Mouse (Mus musculus): ENCODE measurements around the gene Bmpr1b. TPM values are rescaled to one million over a fixed set of nuclear protein-coding genes. Genes with fewer than 3 reads are reported as not detected.

Gene Bmpr1b
- polyA plus RNA-seq, 1 experiment from 2014 or later = 1.9 TPM

DNA sequence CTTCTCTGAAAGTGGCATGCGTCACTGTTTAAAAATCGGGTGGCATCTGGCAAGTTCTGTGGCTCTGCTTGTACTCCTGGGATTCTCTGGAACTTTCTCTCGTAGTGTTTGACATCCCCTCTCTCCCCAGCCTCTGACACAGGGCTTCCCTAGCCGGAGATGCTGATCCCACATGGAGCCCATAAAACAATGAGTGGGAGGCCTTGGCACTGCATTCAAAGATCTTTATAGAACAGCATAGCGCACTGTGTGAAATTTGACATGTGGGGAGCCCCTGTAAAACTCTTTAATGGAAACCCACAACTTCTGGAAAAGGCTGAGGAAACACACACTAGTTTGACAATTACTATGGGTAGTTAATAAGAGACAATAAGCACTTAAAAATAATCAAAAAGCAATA, 126.2 kb downstream of the Bmpr1b start:
- H3K4me2 ChIP-seq (replicated peaks; ENCODE audit: low read depth, low read length) = no peak overlapping the region
- TF ChIP-seq EP300 (IDR thresholded peaks at IDR 0.05) (no peak), CTCF (IDR thresholded peaks at IDR 0.05) (no peak)
- no peaks in the 10 kb centered on the region for H3K36me3 ChIP-seq (ENCODE audit: insufficient read depth, low read length)
- DNase-seq (ENCODE audit: low spot score) = no peak
- no peak overlapping the region for H3K9ac ChIP-seq (replicated peaks; ENCODE audit: low read depth)
- no peak for ATAC-seq
- H3K4me1 ChIP-seq (ENCODE audit: insufficient read depth, low read depth, low read length) = no peaks in the 10 kb centered on the region
- WGBS = 84% methylated on average over 5 of the region's 5 CpGs
- H3K4me3 ChIP-seq (ENCODE audit: low read depth, low read length) = no peak overlapping the region
- H3K27me3 ChIP-seq (replicated peaks; ENCODE audit: insufficient read depth, low read length) = no peaks in the 10 kb centered on the region
- no peak overlapping the region for H3K27ac ChIP-seq (ENCODE audit: low read length)
- H3K9me3 ChIP-seq (ENCODE audit: low read length) = no peaks in the 10 kb centered on the region

DNA sequence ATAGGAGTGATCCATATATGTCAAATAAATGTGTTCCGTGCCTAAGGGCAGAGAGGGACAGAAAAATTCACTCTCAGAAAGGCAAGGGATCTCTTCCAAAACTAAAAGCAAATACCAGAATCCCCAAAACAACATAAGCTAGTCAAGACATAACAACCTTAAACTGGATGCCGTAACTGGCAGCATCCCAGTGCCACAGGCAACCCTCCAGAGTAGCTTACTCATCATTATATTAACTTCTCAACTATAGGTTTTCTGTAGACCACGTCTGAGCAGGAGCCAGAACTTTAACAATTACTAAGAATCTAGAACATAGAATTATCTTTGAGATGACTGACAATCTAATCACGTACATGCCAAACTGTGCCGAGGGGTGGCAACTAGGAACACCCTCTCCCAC, 128.9 kb downstream of the Bmpr1b start:
- Histone ChIP-seq H3K9me3 (ENCODE audit: low read length) (no peaks in the 10 kb centered on the region), H3K27me3 (replicated peaks; ENCODE audit: insufficient read depth, low read length) (no peaks in the 10 kb centered on the region), H3K9ac (replicated peaks; ENCODE audit: low read depth) (no peak overlapping the region), H3K4me3 (ENCODE audit: low read depth, low read length) (no peak overlapping the region), H3K4me2 (replicated peaks; ENCODE audit: low read depth, low read length) (no peak overlapping the region), H3K36me3 (ENCODE audit: insufficient read depth, low read length) (no peaks in the 10 kb centered on the region), H3K27ac (ENCODE audit: low read length) (no peak overlapping the region), H3K4me1 (ENCODE audit: insufficient read depth, low read depth, low read length) (no peaks in the 10 kb centered on the region)
- no peak for ATAC-seq
- 87% methylated on average over 5 of the region's 5 CpGs for WGBS
- no peak for TF ChIP-seq EP300 (IDR thresholded peaks at IDR 0.05)
- DNase-seq (ENCODE audit: low spot score) = no peak

DNA sequence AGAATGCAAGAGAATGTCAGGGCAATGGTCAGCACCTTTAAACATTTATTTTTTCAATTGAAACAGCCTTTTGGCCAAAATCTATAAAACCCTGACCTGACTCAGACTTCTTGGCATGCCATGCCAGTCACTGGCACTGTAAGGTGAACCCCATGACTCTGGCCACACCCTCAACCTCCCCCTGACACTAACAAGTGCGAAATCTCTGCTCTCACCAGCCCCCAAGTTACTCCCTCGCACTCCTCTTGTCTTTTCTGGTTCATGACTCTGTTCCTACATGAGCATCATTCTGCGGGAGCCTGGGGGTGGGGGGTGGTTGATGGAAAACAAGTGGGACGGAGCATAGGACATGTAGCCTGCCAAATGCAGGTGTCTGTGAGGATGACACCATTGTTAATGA, 135.1 kb downstream of the Bmpr1b start:
- Histone ChIP-seq H3K36me3 (ENCODE audit: insufficient read depth, low read length) (no peaks in the 10 kb centered on the region), H3K27ac (ENCODE audit: low read length) (no peak overlapping the region), H3K27me3 (replicated peaks; ENCODE audit: insufficient read depth, low read length) (no peaks in the 10 kb centered on the region), H3K4me2 (replicated peaks; ENCODE audit: low read depth, low read length) (no peak overlapping the region), H3K9me3 (ENCODE audit: low read length) (no peaks in the 10 kb centered on the region), H3K4me1 (ENCODE audit: insufficient read depth, low read depth, low read length) (no peaks in the 10 kb centered on the region), H3K9ac (replicated peaks; ENCODE audit: low read depth) (no peak overlapping the region), H3K4me3 (ENCODE audit: low read depth, low read length) (no peak overlapping the region)
- no peak for DNase-seq (ENCODE audit: low spot score)
- ATAC-seq = no peak
- 62% methylated on average over 4 of the region's 4 CpGs for WGBS
- TF ChIP-seq EP300 (IDR thresholded peaks at IDR 0.05) (no peak), CTCF (IDR thresholded peaks at IDR 0.05) (no peak)

DNA sequence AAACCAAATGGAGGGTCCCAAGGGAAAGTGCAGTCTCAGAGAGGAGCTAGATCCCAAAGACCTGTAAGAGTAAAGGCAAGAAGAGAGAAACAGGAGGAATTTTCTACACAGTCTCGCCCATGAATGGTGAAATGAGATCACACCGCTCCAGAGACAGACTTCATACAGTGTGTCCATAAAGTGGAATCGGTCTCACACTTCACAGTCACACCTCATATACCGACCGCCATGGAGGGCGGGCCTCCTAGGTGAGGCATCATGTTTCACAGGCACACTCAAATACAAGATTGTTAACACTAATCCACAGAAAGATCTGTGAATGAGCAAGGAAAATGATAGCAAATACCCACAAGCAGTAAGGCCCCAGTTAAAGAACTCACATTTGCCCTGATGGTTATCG, 149.5 kb downstream of the Bmpr1b start:
- no peak overlapping the region for H3K9ac ChIP-seq (replicated peaks; ENCODE audit: low read depth)
- DNase-seq (ENCODE audit: low spot score) (no peak), ATAC-seq (no peak)
- no peak overlapping the region for H3K4me3 ChIP-seq (ENCODE audit: low read depth, low read length)
- no peaks in the 10 kb centered on the region for H3K4me1 ChIP-seq (ENCODE audit: insufficient read depth, low read depth, low read length)
- no peak for TF ChIP-seq CTCF (IDR thresholded peaks at IDR 0.05)
- no peak for TF ChIP-seq EP300 (IDR thresholded peaks at IDR 0.05)
- no peaks in the 10 kb centered on the region for H3K36me3 ChIP-seq (ENCODE audit: insufficient read depth, low read length)
- 68% methylated on average over 7 of the region's 7 CpGs for WGBS
- H3K9me3 ChIP-seq (ENCODE audit: low read length) = no peaks in the 10 kb centered on the region
- no peaks in the 10 kb centered on the region for H3K27me3 ChIP-seq (replicated peaks; ENCODE audit: insufficient read depth, low read length)
- no peak overlapping the region for H3K27ac ChIP-seq (ENCODE audit: low read length)
- H3K4me2 ChIP-seq (replicated peaks; ENCODE audit: low read depth, low read length) = no peak overlapping the region

DNA sequence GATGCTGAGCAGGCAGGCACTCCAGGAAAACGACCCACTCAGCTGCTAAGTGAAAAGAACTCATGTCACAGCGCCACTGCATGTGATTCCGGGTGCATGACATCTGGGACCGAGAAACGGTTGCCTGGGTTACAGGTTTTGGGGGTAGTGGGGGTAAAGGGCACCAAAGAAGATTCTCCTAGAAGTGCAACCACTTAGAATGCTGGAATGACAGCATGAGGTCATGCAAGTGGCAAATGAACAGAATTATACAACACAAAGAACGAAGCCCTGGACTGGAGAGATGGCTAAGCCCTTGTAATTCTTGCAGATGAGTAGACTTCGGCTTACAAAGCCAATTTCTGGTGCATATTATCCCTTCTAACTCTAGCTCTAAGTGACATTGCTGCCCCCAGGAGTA, 184.7 kb downstream of the Bmpr1b start:
- H3K9me3 ChIP-seq (ENCODE audit: low read length) = no peaks in the 10 kb centered on the region
- no peaks in the 10 kb centered on the region for H3K36me3 ChIP-seq (ENCODE audit: insufficient read depth, low read length)
- ATAC-seq = no peak
- 47% methylated on average over 7 of the region's 7 CpGs for WGBS
- no peak for TF ChIP-seq EP300 (IDR thresholded peaks at IDR 0.05)
- TF ChIP-seq CTCF (IDR thresholded peaks at IDR 0.05) = no peak
- no peaks in the 10 kb centered on the region for H3K4me1 ChIP-seq (ENCODE audit: insufficient read depth, low read depth, low read length)
- H3K9ac ChIP-seq (replicated peaks; ENCODE audit: low read depth) = no peak overlapping the region
- H3K4me3 ChIP-seq (ENCODE audit: low read depth, low read length) = no peak overlapping the region
- no peak overlapping the region for H3K4me2 ChIP-seq (replicated peaks; ENCODE audit: low read depth, low read length)
- DNase-seq (ENCODE audit: low spot score) = no peak
- H3K27ac ChIP-seq (ENCODE audit: low read length) = no peak overlapping the region
- no peaks in the 10 kb centered on the region for H3K27me3 ChIP-seq (replicated peaks; ENCODE audit: insufficient read depth, low read length)

DNA sequence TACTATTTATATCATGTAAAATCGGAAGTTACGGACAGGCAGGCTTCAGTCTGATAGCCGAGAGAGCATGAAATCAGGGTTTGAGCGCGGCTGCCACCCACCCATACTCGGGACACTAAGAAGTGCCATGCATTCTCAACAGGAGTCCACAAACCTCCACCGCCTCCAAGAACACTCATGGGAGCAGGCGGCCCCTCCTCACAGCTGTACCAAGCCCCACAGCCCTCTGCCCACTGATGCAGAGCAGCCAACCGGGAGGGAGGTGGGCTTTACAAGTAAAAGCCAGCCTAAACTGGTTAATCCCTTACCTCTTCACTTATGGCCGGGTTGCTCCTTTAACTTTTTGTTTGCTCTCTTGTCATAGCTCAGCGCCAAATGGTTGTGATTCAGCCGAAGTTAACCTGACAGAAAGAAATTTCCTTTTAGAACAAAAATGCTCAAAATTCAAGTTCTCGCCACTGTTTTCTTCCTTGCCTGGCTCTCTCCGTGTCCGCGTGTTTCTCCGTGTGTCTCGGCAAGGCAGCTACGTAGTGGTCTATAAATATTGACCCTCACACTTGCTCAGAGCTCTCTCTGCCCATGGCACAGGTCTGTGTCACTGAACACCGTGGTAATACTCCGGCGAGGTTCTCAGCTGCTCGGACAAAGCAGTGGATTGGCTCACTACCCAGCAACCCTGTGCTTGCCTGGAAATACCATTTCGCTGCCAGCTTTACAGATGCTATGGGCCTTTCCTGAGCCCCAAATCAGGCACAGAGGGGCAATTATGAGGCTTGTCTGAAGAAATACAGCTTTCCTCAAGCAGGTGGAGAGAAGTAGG, 187.4 kb downstream of the Bmpr1b start:
- Histone ChIP-seq H3K27ac (ENCODE audit: low read length) (no peak overlapping the region), H3K36me3 (ENCODE audit: insufficient read depth, low read length) (no peaks in the 10 kb centered on the region), H3K9me3 (ENCODE audit: low read length) (no peaks in the 10 kb centered on the region), H3K4me2 (replicated peaks; ENCODE audit: low read depth, low read length) (peak overlapping the region; percentile 47), H3K4me3 (ENCODE audit: low read depth, low read length) (peak overlapping the region; percentile 17; the same call in 1 of the 2 replicates), H3K4me1 (ENCODE audit: insufficient read depth, low read depth, low read length) (no peaks in the 10 kb centered on the region), H3K27me3 (replicated peaks; ENCODE audit: insufficient read depth, low read length) (no peaks in the 10 kb centered on the region), H3K9ac (replicated peaks; ENCODE audit: low read depth) (no peak overlapping the region)
- DNase-seq (ENCODE audit: low spot score) (no peak), ATAC-seq (no peak; the same call in 1 of the 2 replicates)
- 57% methylated on average over 24 of the region's 24 CpGs for WGBS
- TF ChIP-seq EP300 (IDR thresholded peaks at IDR 0.05) (no peak), CTCF (IDR thresholded peaks at IDR 0.05) (no peak)

Data from lung, postnatal 0 days (tissue).